Mouse (Mus musculus) midbrain, embryonic 11.5 days (tissue): Measurements from ENCODE around the gene Rai1. TPM values are rescaled to one million over a fixed set of nuclear protein-coding genes. Genes with fewer than 3 reads are reported as not detected.

Source experiments
- ATAC-seq: fragments of 200-750 bp; cut with Nextera tagmentation; 2 replicates; pipeline ENCODE4 v1.8.0; 2017; ENCODE audit warnings: moderate TSS enrichment, moderate library complexity; ENCODE audit not compliant: low FRiP score
- DNase-seq: peaks from one replicate; pipeline ENCODE4 v3.0.0; 2015; ENCODE audit warnings: low spot score; ENCODE audit errors: missing footprints
- H3K27ac ChIP-seq: fragments of 300-500 bp; sonication (generic); 2 replicates; pipeline ENCODE4 v1.5.1; 2014; ENCODE audit warnings: low read depth, low read length
- H3K27me3 ChIP-seq: fragments of 300-500 bp; sonication (generic); 2 replicates; pipeline ENCODE4 v1.6.1; 2014; ENCODE audit warnings: mild to moderate bottlenecking, low read length, moderate library complexity, mixed read lengths; ENCODE audit not compliant: control insufficient read depth, insufficient read depth
- H3K36me3 ChIP-seq: fragments of 300-500 bp; sonication (generic); 2 replicates; pipeline ENCODE4 v1.6.1; 2014; ENCODE audit warnings: mild to moderate bottlenecking, low read length, moderate library complexity, mixed read lengths; ENCODE audit not compliant: control insufficient read depth, insufficient read depth
- H3K4me1 ChIP-seq: fragments of 300-500 bp; sonication (generic); 2 replicates; pipeline ENCODE4 v1.6.1; 2014; ENCODE audit warnings: low read length; ENCODE audit not compliant: control insufficient read depth, insufficient read depth
- H3K4me2 ChIP-seq: fragments of 300-500 bp; sonication (generic); 2 replicates; pipeline ENCODE4 v1.6.1; 2014; ENCODE audit warnings: mild to moderate bottlenecking, moderate library complexity
- H3K4me3 ChIP-seq: fragments of 300-500 bp; sonication (generic); 2 replicates; pipeline ENCODE4 v1.5.1; 2014; ENCODE audit warnings: low read depth, low read length
- H3K9ac ChIP-seq: fragments of 300-500 bp; sonication (generic); 2 replicates; pipeline ENCODE4 v1.6.1; 2014; ENCODE audit warnings: low read length
- H3K9me3 ChIP-seq: fragments of 300-500 bp; sonication (generic); 2 replicates; pipeline ENCODE4 v1.6.1; 2016; ENCODE audit warnings: low read length; ENCODE audit not compliant: control insufficient read depth
- WGBS: fragments of 180-500 bp; shearing (Covaris S2); extraction: QIAGEN DNeasy Blood & Tissue Kit; methylation state at CpG from one replicate; pipeline ENCODE4 v1.1.7; 2014; 5-methylcytosine and 5-hydroxymethylcytosine counted together
- polyA plus RNA-seq: library from polyadenylated mRNA; unstranded; fragments of >200 nt; fragmentation: Nextera tagmentation; extraction: Ambion mirVana; gene quantifications from 2 replicates; pipeline ENCODE4 v1.2.1, GENCODE M21; 2014

Rai1 gene
- polyA plus RNA-seq, 1 experiment from 2014 or later = 23.9 TPM

DNA sequence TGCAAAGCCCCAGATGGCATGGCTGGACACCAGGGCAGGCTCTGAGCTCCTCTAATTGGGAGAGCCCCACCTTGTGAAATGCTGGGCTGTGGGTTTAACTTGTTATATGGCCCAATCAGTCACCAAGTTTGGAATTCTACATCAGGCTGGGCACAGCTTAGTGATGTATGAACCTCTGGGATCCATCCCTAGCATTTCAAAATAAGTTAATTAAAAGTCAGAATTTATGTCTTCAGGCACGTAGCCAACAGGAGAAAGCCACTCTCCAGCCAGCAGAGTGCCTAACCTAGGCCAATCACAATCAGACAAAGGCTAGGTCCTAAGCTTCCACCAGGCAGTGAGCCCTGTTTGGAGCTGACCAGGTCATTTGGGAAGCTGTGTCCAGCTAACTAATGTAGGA is 111.9 kb downstream of the Rai1 start:
- Histone ChIP-seq H3K4me2 (no peak overlapping the region), H3K36me3 (no peaks in the 10 kb centered on the region), H3K4me1 (peaks cover 13% of the 10 kb centered on the region), H3K9me3 (no peaks in the 10 kb centered on the region), H3K9ac (no peak overlapping the region), H3K27ac (no peak overlapping the region), H3K27me3 (no peaks in the 10 kb centered on the region), H3K4me3 (no peak overlapping the region)
- DNase-seq = no peak
- WGBS = 91% methylated on average over 1 of the region's 1 CpGs
- ATAC-seq = no peak

DNA sequence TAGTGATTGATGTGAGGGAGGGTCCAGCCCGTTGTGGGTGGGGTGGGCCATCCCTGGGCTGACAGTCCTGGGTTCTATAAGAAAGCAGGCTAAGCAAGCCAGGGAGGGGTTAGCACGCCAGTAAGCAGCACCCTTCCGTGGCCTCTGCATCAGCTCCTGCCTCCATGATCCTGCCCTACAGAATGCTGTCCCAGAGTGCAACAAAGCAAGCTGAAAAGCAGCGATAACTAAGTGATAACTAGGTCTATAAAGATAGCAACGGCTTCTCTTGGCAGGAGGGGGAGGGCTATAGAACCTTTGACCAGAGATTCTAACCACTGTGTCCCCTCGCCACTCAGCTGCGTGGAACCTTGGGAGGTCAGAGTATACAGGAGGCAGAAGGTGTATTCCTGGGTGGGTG is 112.7 kb downstream of the Rai1 start:
- 90% methylated on average over 7 of the region's 7 CpGs for WGBS
- no peak overlapping the region for H3K4me2 ChIP-seq
- peaks cover 7% of the 10 kb centered on the region for H3K4me1 ChIP-seq
- DNase-seq = no peak
- no peak overlapping the region for H3K27ac ChIP-seq
- H3K4me3 ChIP-seq = no peak overlapping the region
- no peak for ATAC-seq
- no peaks in the 10 kb centered on the region for H3K9me3 ChIP-seq
- H3K27me3 ChIP-seq = no peaks in the 10 kb centered on the region
- no peaks in the 10 kb centered on the region for H3K36me3 ChIP-seq
- no peak overlapping the region for H3K9ac ChIP-seq

DNA sequence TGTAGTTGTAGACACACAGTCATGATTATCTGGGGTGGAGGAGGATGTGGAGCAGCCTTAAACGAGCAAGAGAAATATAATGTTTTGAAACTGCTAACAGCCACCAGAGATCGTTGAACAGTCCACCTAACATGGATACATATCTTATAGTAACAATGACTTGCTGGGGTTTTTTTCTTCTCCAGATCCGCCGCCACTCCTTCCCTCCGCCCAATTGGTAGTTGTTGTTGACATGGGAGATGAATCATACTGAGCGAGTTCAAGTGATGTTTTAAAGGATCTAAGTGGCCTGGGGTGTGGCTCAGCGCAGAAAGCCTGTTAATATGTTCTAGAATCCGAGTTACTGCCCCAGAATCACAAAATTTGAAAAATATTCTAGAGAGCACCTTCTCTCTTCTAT is 114.8 kb downstream of the Rai1 start:
- no peak overlapping the region for H3K27ac ChIP-seq
- H3K9ac ChIP-seq = peak overlapping the region; percentile 75
- peak overlapping the region; percentile 67 for H3K4me2 ChIP-seq
- DNase-seq (no peak), ATAC-seq (no peak)
- H3K36me3 ChIP-seq = no peaks in the 10 kb centered on the region
- no peaks in the 10 kb centered on the region for H3K27me3 ChIP-seq
- peaks cover 12% of the 10 kb centered on the region for H3K4me1 ChIP-seq
- 57% methylated on average over 8 of the region's 8 CpGs for WGBS
- peak overlapping the region; percentile 69 for H3K4me3 ChIP-seq
- no peaks in the 10 kb centered on the region for H3K9me3 ChIP-seq

DNA sequence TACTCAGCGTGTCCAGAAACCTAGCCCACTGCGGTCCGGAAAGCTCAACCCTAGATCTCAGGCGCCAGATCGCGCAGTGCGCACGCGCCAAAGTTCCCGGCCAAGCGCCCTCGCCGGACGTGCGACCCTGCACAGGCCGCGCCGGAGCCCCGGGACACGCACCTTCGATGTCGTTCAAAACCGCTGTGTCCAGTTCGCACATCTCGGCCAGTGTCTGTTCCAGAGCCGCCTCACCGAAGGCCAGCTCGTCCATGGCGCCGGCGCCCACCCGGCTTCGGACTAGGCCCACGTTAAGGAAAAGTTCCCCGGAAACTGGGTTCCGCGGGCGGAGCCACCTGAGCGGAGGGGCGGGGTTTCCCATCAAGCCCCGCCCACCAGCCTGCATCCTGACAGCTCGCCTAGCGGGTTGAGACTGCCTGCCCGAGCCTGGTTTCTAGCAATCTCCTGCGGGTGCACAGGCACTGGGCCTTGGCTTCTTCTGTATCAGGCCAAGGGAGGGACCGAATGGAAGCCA is 115.5 kb downstream of the Rai1 start:
- Histone ChIP-seq H3K9ac (peak overlapping the region; percentile 75), H3K27ac (no peak overlapping the region), H3K4me3 (peak overlapping the region; percentile 69), H3K27me3 (no peaks in the 10 kb centered on the region), H3K4me2 (peak overlapping the region; percentile 67), H3K36me3 (no peaks in the 10 kb centered on the region), H3K9me3 (no peaks in the 10 kb centered on the region), H3K4me1 (peaks cover 12% of the 10 kb centered on the region)
- ATAC-seq (peak; percentile 86), DNase-seq (peak; percentile 100)
- WGBS = under 1% methylated on average over 46 of the region's 46 CpGs

DNA sequence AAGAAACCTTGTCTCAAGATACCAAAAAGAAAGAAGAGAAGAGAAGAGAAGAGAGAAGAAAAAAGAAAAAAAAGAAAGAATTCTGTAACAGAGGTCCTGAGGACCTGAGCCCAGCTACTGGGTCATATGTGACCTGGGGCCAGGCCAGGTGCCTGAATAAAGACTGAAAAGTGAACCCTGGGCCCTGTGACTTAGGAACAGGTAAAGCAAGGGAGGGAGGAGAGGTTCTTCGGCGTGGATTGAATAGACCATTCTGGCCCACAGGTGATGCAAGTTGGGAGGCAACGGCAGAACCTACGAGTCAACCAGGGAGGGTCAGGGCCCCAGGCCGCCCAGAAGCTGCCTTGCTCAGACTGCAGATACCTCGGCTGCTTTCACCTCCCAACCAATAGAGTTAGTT is 116.6 kb downstream of the Rai1 start:
- 84% methylated on average over 6 of the region's 6 CpGs for WGBS
- Histone ChIP-seq H3K4me3 (no peak overlapping the region), H3K4me2 (no peak overlapping the region), H3K27ac (no peak overlapping the region), H3K4me1 (peaks cover 12% of the 10 kb centered on the region), H3K9me3 (no peaks in the 10 kb centered on the region), H3K27me3 (no peaks in the 10 kb centered on the region), H3K36me3 (no peaks in the 10 kb centered on the region), H3K9ac (no peak overlapping the region)
- no peak for ATAC-seq
- no peak for DNase-seq

- Histone ChIP-seq H3K4me3 (peak overlapping the region; percentile 22; the same call in 1 of the 2 replicates), H3K27ac (no peak overlapping the region), H3K9ac (no peak overlapping the region), H3K36me3 (no peaks in the 10 kb centered on the region), H3K27me3 (no peaks in the 10 kb centered on the region), H3K4me2 (peak overlapping the region; percentile 49), H3K4me1 (peaks cover 12% of the 10 kb centered on the region), H3K9me3 (no peaks in the 10 kb centered on the region)
- ATAC-seq (no peak), DNase-seq (no peak)
- 49% methylated on average over 3 of the region's 3 CpGs for WGBS
These were observed 117.3 kb downstream of the Rai1 start for GRCm38 (mm10) chr11:60222085-60222468.

DNA sequence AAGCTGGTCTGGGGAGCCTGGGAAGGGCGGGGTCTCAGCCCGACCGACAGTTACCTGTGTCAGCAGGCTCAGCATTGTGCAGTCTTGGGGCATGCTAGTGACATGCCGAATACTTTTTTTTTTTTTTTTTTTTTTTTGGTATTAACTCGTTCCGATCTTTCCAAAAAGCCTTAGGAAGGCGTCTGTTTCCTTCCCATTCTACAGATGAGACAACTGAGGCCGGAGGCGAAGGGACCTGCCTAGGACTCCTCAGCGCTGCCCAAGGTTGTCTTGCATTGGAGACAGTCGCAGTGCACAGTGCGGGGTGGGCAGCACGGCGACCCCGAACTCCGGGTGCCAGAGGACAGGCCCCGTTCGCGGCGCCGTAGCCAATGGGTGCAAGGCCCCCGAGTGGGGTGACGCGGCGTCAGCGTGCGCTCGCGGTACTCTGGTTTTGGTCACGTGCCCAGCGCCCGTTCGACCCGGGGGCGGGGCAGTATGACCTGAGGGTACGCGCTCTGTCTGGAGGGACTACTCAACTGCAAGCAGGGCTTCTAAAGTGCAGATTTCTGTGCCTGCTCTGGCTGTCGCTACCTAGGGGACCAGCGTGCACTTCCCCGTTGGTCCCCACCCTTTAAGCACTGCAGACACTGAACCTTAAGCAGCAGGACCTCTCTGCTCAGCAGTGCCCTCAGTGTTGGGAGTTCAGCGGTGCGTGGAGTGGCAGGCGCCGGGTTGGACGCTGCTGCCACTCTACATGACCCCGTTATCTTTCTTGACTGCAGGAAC is 117.8 kb downstream of the Rai1 start, which contains the start of gene Srebf1:
Gene Srebf1, minus strand, starts transcription at position 113 of the 768 bp plus-strand sequence.
- peak; percentile 95 for DNase-seq
- H3K36me3 ChIP-seq = no peaks in the 10 kb centered on the region
- H3K9ac ChIP-seq = peak within 1 kb of the TSS; percentile 37; the same call in 1 of the 2 replicates
- no peaks in the 10 kb centered on the region for H3K9me3 ChIP-seq
- H3K4me2 ChIP-seq = peak within 1 kb of the TSS; percentile 49
- peak; percentile 80 for ATAC-seq
- H3K27ac ChIP-seq = peak within 1 kb of the TSS; percentile 12; the same call in 1 of the 2 replicates
- 6% methylated on average over 46 of the region's 46 CpGs for WGBS
- H3K4me1 ChIP-seq = peaks cover 12% of the 10 kb centered on the region
- no peaks in the 10 kb centered on the region for H3K27me3 ChIP-seq
- peak within 1 kb of the TSS; percentile 22 for H3K4me3 ChIP-seq

DNA sequence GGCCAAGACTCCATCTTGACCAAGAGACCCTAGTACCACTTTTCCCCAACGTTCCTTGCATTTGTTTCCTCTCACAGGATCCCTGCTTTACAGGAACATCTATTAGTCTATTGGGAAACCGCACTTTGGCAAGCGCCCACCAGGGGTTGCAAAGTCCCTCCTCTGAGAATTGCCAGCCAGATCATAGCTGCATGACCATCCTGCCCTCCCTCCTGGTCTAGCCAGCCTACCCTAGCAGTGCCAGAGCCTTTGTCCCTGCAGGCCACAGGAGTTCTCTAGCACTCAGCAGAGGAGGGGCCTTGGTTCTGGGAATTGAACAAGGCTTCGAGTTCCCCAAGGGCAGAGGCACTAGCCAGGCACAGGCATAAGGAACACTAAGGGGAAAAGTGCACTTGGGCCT is 119.9 kb downstream of the Rai1 start:
- peaks cover 9% of the 10 kb centered on the region for H3K4me1 ChIP-seq
- H3K36me3 ChIP-seq = no peaks in the 10 kb centered on the region
- DNase-seq (no peak), ATAC-seq (no peak)
- H3K9ac ChIP-seq = no peak overlapping the region
- no peaks in the 10 kb centered on the region for H3K9me3 ChIP-seq
- 57% methylated on average over 4 of the region's 4 CpGs for WGBS
- no peak overlapping the region for H3K4me3 ChIP-seq
- no peak overlapping the region for H3K27ac ChIP-seq
- no peaks in the 10 kb centered on the region for H3K27me3 ChIP-seq
- no peak overlapping the region for H3K4me2 ChIP-seq

GRCm38 (mm10) chr11:60225874-60226273 is 121.1 kb downstream of the Rai1 start:
- no peaks in the 10 kb centered on the region for H3K27me3 ChIP-seq
- H3K36me3 ChIP-seq = no peaks in the 10 kb centered on the region
- H3K9ac ChIP-seq = no peak overlapping the region
- H3K4me1 ChIP-seq = peaks cover 6% of the 10 kb centered on the region
- no peak overlapping the region for H3K4me3 ChIP-seq
- ATAC-seq (no peak), DNase-seq (no peak)
- no peaks in the 10 kb centered on the region for H3K9me3 ChIP-seq
- H3K27ac ChIP-seq = no peak overlapping the region
- H3K4me2 ChIP-seq = no peak overlapping the region
- 64% methylated on average over 1 of the region's 1 CpGs for WGBS
